ENCODE assay signal across 8 mouse cellular contexts in the genomic region with DNA sequence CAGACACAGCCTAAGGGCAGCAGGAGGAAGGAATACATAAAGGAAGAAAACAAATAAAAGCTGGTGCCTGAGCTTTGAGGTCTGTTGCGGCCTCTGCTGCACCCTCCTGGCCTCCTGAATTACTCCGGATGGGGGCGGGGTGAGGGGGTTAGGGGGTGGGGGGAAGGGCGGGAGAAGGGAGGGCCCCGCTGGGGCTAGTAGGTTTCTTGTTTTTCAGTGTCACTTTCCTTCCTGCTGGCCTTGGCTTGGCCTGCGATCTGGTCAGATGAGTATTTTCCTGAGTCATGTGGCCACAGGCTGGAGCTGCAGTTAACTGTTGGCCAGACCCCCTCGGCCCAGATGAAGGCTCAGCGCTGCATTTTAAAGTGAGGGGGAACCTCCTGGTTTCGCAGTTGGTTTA. TPM values are rescaled to one million over a fixed set of nuclear protein-coding genes. Genes with fewer than 3 reads are reported as not detected.
DNase-seq lines count a peak whose midpoint lies in the region; ATAC-seq and TF ChIP-seq lines count a peak whose summit lies in the region.

No protein-coding gene starts in this region.

- WGBS in embryonic facial prominence, embryonic 12.5 days = under 1% methylated on average over 8 of the region's 9 CpGs
- WGBS in heart, embryonic 12.5 days = 2% methylated on average over 9 of the region's 9 CpGs

- in situ Hi-C loops in Patski (cut with MboI; ENCODE audit: low pct_unique_long_range_greater_than_20kb) = loop anchor here (5.0 kb wide), 1 partner anchor 590 kb away; no protein-coding TSS in a partner anchor

- CTCF ChIA-PET in Patski (lab: Charles Lee) = interaction anchor here (1.0 to 3.9 kb wide), 11 partner anchors 10 to 589 kb away, joined by 3 to 15 read pairs (median 5); no protein-coding TSS in a partner anchor

- H3K36me3 ChIP-seq in embryonic facial prominence, embryonic 12.5 days = no peaks in the 10 kb centered on the region
- no peaks in the 10 kb centered on the region for H3K36me3 ChIP-seq in heart, embryonic 12.5 days

- H3K4me2 ChIP-seq in embryonic facial prominence, embryonic 12.5 days (replicated peaks) = peak overlapping the region; percentile 43
- H3K4me2 ChIP-seq in heart, embryonic 12.5 days = peak overlapping the region; percentile 64

- no peak for TF ChIP-seq CTCF in Patski (IDR thresholded peaks at IDR 0.05)

- intact Hi-C loops in left cerebral cortex, postnatal 25 days (cut with DNase I) = loop anchor here (2.0 kb wide), 1 partner anchor 590 kb away; no protein-coding TSS in a partner anchor

- peak overlapping the region; percentile 74 for H3K27ac ChIP-seq in embryonic facial prominence, embryonic 12.5 days
- peak overlapping the region; percentile 59 for H3K27ac ChIP-seq in heart, embryonic 12.5 days (ENCODE audit: poor library complexity, severe bottlenecking)

- H3K9me3 ChIP-seq in embryonic facial prominence, embryonic 12.5 days = no peaks in the 10 kb centered on the region
- no peaks in the 10 kb centered on the region for H3K9me3 ChIP-seq in heart, embryonic 12.5 days (replicated peaks)

- 0 out of 2 replicates have a peak overlapping the region, but pooled peaks have one; percentile 15 for H3K9ac ChIP-seq in embryonic facial prominence, embryonic 12.5 days
- H3K9ac ChIP-seq in heart, embryonic 12.5 days = peak overlapping the region; percentile 58

- ATAC-seq in Patski = peak; percentile 8
- ATAC-seq in embryonic facial prominence, embryonic 12.5 days (ENCODE audit: insufficient number of reproducible peaks, insufficient read depth, low FRiP score, low TSS enrichment) = 0 out of 2 replicates have a peak, but pooled peaks have one; percentile 7
- peak; percentile 80 for ATAC-seq in heart, embryonic 12.5 days (ENCODE audit: insufficient number of reproducible peaks, low FRiP score)

- DNase-seq in 3134 (ENCODE audit: extremely low read depth, insufficient read length, low spot score) (peak; percentile 56), Patski (ENCODE audit: low read depth, low spot score) (no peak)
- peak; percentile 33 for DNase-seq in kidney, adult 9 months
- peak; percentile 33 for DNase-seq in lung, postnatal 14 days
- peak; percentile 68 for DNase-seq in skeletal muscle tissue, adult 2 months (ENCODE audit: low read depth, low spot score)
- DNase-seq in left cerebral cortex, postnatal 25 days (ENCODE audit: low spot score in 2 of 2) = no peak

- POLR2A ChIA-PET in Patski (lab: Charles Lee) = interaction anchor here (0.7 to 1.2 kb wide), 4 partner anchors 14 to 450 kb away, joined by 3 to 4 read pairs (median 4); no protein-coding TSS in a partner anchor

- peaks cover 24% of the 10 kb centered on the region for H3K4me1 ChIP-seq in embryonic facial prominence, embryonic 12.5 days
- H3K4me1 ChIP-seq in heart, embryonic 12.5 days (replicated peaks) = peaks cover 46% of the 10 kb centered on the region

- peak overlapping the region; percentile 18; the same call in 1 of the 2 replicates for H3K4me3 ChIP-seq in embryonic facial prominence, embryonic 12.5 days
- H3K4me3 ChIP-seq in heart, embryonic 12.5 days = peak overlapping the region; percentile 22

- no peaks in the 10 kb centered on the region for H3K27me3 ChIP-seq in Patski
- no peaks in the 10 kb centered on the region for H3K27me3 ChIP-seq in embryonic facial prominence, embryonic 12.5 days
- H3K27me3 ChIP-seq in heart, embryonic 12.5 days (replicated peaks) = no peaks in the 10 kb centered on the region

RNA-seq across cellular contexts. Expression of gene Mgst2, which starts 7.5 kb away (rescaled TPM):
- polyA plus RNA-seq in Patski (2021) = 118 TPM
- polyA plus RNA-seq in embryonic facial prominence, embryonic 12.5 days (2016; fragmentation: Nextera tagmentation; extraction: Ambion mirVana) = 1.3 and 1.7 TPM in 2 replicates
- polyA plus RNA-seq in heart, embryonic 12.5 days (2016; fragmentation: Nextera tagmentation; extraction: Ambion mirVana) = 1.2 and 2.5 TPM in 2 replicates
- not detected for total RNA-seq in left cerebral cortex, postnatal 25 days (2021)

Comparison
In these comparisons a context has a peak if more than half of its experiments do, and no peak if none do; other contexts are left out.
1. DNase-seq: peak in 3134 (single experiment), kidney, adult 9 months (single experiment), lung, postnatal 14 days (single experiment) and skeletal muscle tissue, adult 2 months (single experiment); none in Patski (single experiment) and left cerebral cortex, postnatal 25 days (0 of 2).
2. ATAC-seq: peak in every context shown above with its lines; median percentile 80 in heart, embryonic 12.5 days; 8 in Patski; 7 in embryonic facial prominence, embryonic 12.5 days.
3. RNA of gene Mgst2, which starts 7.5 kb away (polyA plus RNA-seq): 118 TPM in Patski (single experiment); 1.2 to 2.5 TPM in heart, embryonic 12.5 days and 1.3 to 1.7 TPM in embryonic facial prominence, embryonic 12.5 days; every median in the first group is over 10 times any median in the second.